ENCODE assay signal across 29 mouse cellular contexts in genomic region chr2:71107225-71107624, GRCm38 (mm10).
"Had no signal": no experiment of that assay in that cellular context is flagged by ENCODE, and none has a peak within 500 bp of the region (broad histone marks: within the 10 kb centered on the region; RNA-seq: fewer than 3 reads in every experiment).

No protein-coding gene starts in this region.

- H3K4me1 ChIP-seq: limb, embryonic 10.5 days; limb, embryonic 12.5 days; limb, embryonic 13.5 days; liver, embryonic 13.5 days; liver, embryonic 15.5 days; lung, embryonic 15.5 days; midbrain, embryonic 12.5 days; midbrain, embryonic 13.5 days; midbrain, embryonic 15.5 days; neural tube, embryonic 12.5 days had no signal

- H3K9ac ChIP-seq: limb, embryonic 12.5 days; limb, embryonic 13.5 days; limb, embryonic 15.5 days; liver, embryonic 12.5 days; liver, embryonic 13.5 days; liver, embryonic 14.5 days; liver, embryonic 15.5 days; liver, postnatal 0 days; lung, embryonic 14.5 days; lung, embryonic 15.5 days; midbrain, embryonic 12.5 days; midbrain, embryonic 13.5 days; midbrain, embryonic 15.5 days; neural tube, embryonic 12.5 days had no signal

- H3K9me3 ChIP-seq: limb, embryonic 10.5 days; limb, embryonic 12.5 days; limb, embryonic 13.5 days; limb, embryonic 15.5 days; liver, embryonic 12.5 days; liver, embryonic 13.5 days; liver, embryonic 15.5 days; lung, embryonic 15.5 days; midbrain, embryonic 10.5 days; midbrain, embryonic 12.5 days; midbrain, embryonic 13.5 days; midbrain, embryonic 15.5 days; neural tube, embryonic 12.5 days had no signal

- H3K4me2 ChIP-seq: limb, embryonic 12.5 days; limb, embryonic 13.5 days; limb, embryonic 15.5 days; liver, embryonic 11.5 days; liver, embryonic 12.5 days; liver, embryonic 13.5 days; liver, embryonic 15.5 days; lung, embryonic 14.5 days; lung, embryonic 15.5 days; midbrain, embryonic 11.5 days; midbrain, embryonic 12.5 days; midbrain, embryonic 13.5 days; midbrain, embryonic 15.5 days; neural tube, embryonic 12.5 days had no signal

- H3K27me3 ChIP-seq: limb, embryonic 12.5 days; limb, embryonic 13.5 days; limb, embryonic 15.5 days; liver, embryonic 12.5 days; liver, embryonic 13.5 days; lung, embryonic 15.5 days; midbrain, embryonic 12.5 days; midbrain, embryonic 13.5 days; midbrain, embryonic 15.5 days; neural tube, embryonic 12.5 days had no signal

- H3K27ac ChIP-seq: limb, embryonic 10.5 days; limb, embryonic 12.5 days; limb, embryonic 13.5 days; limb, embryonic 15.5 days; liver, embryonic 12.5 days; liver, embryonic 13.5 days; liver, embryonic 14.5 days; liver, embryonic 15.5 days; lung, embryonic 15.5 days; macrophage; midbrain, embryonic 10.5 days; midbrain, embryonic 12.5 days; midbrain, embryonic 13.5 days; midbrain, embryonic 15.5 days; neural tube, embryonic 12.5 days had no signal

- H3K4me3 ChIP-seq: limb, embryonic 10.5 days; limb, embryonic 12.5 days; limb, embryonic 13.5 days; limb, embryonic 15.5 days; liver, embryonic 12.5 days; liver, embryonic 13.5 days; liver, embryonic 15.5 days; lung, embryonic 15.5 days; midbrain, embryonic 10.5 days; midbrain, embryonic 12.5 days; midbrain, embryonic 13.5 days; midbrain, embryonic 15.5 days; myocyte; neural tube, embryonic 12.5 days had no signal

- H3K36me3 ChIP-seq: limb, embryonic 10.5 days; limb, embryonic 12.5 days; limb, embryonic 13.5 days; limb, embryonic 15.5 days; liver, embryonic 12.5 days; liver, embryonic 13.5 days; liver, embryonic 15.5 days; lung, embryonic 15.5 days; midbrain, embryonic 10.5 days; midbrain, embryonic 12.5 days; midbrain, embryonic 13.5 days; midbrain, embryonic 15.5 days; neural tube, embryonic 12.5 days had no signal

- DNase-seq: left cerebral cortex, postnatal 4 days; liver; liver, embryonic 13.5 days; liver, postnatal 0 days; lung, adult 18-20 months; lung, adult 2 months; lung, embryonic 14.5 days; lung, postnatal 10 days; lung, postnatal 14 days; lung, postnatal 36 days; lung, postnatal 4 days; midbrain, embryonic 14.5 days had no signal
